In the genomic region with DNA sequence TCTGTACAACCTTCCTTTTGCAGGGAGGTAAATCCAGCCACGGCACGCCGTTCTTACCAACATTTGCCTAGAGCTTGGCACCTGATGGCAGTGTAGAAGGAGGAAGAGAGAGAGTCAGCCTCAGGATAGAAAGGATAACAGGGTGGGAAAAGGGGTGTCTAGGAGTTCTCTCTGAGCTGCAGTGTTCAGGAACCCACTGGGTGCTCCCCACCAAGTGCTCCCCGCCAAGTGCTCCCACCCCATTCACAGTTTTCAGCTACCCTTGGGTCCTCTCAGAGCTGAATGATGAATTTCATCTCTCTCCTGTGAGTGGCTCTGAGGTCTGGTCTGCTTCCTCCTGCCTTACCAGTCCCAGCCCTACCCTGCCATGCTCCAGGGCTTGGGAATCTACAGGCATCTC, we compare ENCODE assay signal across 8 mouse cellular contexts. TPM values are rescaled to one million over a fixed set of nuclear protein-coding genes. Genes with fewer than 3 reads are reported as not detected.
A peak's percentile ranks its signal among the peaks of the same experiment; 100 is the strongest.
DNase-seq lines count a peak whose midpoint lies in the region; ATAC-seq and TF ChIP-seq lines count a peak whose summit lies in the region.
"Had no signal": no experiment of that assay in that cellular context is flagged by ENCODE, and none has a peak within 500 bp of the region (broad histone marks: within the 10 kb centered on the region; RNA-seq: fewer than 3 reads in every experiment).

No protein-coding gene starts in this region.

- H3K4me2 ChIP-seq in forebrain, embryonic 15.5 days (replicated peaks) = peak overlapping the region; percentile 89
- H3K4me2 ChIP-seq in limb, embryonic 12.5 days = peak overlapping the region; percentile 88

- H3K9ac ChIP-seq in forebrain, embryonic 15.5 days (replicated peaks) = no peak overlapping the region
- no peak overlapping the region; the same call in 1 of the 2 replicates for H3K9ac ChIP-seq in limb, embryonic 12.5 days (replicated peaks)

- H3K36me3 ChIP-seq in forebrain, embryonic 15.5 days = no peaks in the 10 kb centered on the region
- no peaks in the 10 kb centered on the region for H3K36me3 ChIP-seq in limb, embryonic 12.5 days

- WGBS in lung, adult 2 months = 72% methylated on average over 4 of the region's 4 CpGs
- 70% methylated on average over 4 of the region's 4 CpGs for whole genome bisulfite sequencing in forebrain, embryonic 15.5 days
- 68% methylated on average over 4 of the region's 4 CpGs for WGBS in limb, embryonic 12.5 days
- WGBS in olfactory bulb, adult 2 months = 22% methylated on average over 4 of the region's 4 CpGs

- no peaks in the 10 kb centered on the region for H3K9me3 ChIP-seq in forebrain, embryonic 15.5 days
- H3K9me3 ChIP-seq in limb, embryonic 12.5 days = no peaks in the 10 kb centered on the region

- DNase-seq in lung, adult 2 months = no peak
- DNase-seq in lung, postnatal 4 days = no peak
- no peak for DNase-seq in adipocyte (ENCODE audit: low spot score)
- no peak for DNase-seq in spleen, postnatal 4 days (ENCODE audit: low spot score in 2 of 2)

- no peak for ATAC-seq in forebrain, embryonic 15.5 days (replicated peaks)
- no peak for ATAC-seq in limb, embryonic 12.5 days (ENCODE audit: insufficient number of reproducible peaks, insufficient read depth, low FRiP score, low TSS enrichment, low read depth)

- no peak for TF ChIP-seq POLR2A in lung, adult 2 months (IDR thresholded peaks at IDR 0.05; ENCODE audit: borderline replicate concordance, extremely low read depth, low read depth, low read length)
- TF ChIP-seq POLR2A in olfactory bulb, adult 2 months (IDR thresholded peaks at IDR 0.05; ENCODE audit: insufficient read depth, low read depth, low read length) = no peak

- no peak for TF ChIP-seq CTCF in lung, adult 2 months (IDR thresholded peaks at IDR 0.05; ENCODE audit: insufficient read depth, low read length)
- no peak for TF ChIP-seq CTCF in olfactory bulb, adult 2 months (IDR thresholded peaks at IDR 0.05; ENCODE audit: insufficient read depth, low read depth, low read length)

- no peaks in the 10 kb centered on the region for H3K27me3 ChIP-seq in forebrain, embryonic 15.5 days
- peaks cover 28% of the 10 kb centered on the region for H3K27me3 ChIP-seq in limb, embryonic 12.5 days

- H3K4me1 ChIP-seq in lung, adult 2 months (ENCODE audit: control insufficient read depth, insufficient read depth, low read length) = peaks cover 2% of the 10 kb centered on the region; the same call in 1 of the 2 replicates
- peaks cover 32% of the 10 kb centered on the region for H3K4me1 ChIP-seq in forebrain, embryonic 15.5 days
- peaks cover 26% of the 10 kb centered on the region for H3K4me1 ChIP-seq in limb, embryonic 12.5 days (replicated peaks)
- peaks cover 50% of the 10 kb centered on the region for H3K4me1 ChIP-seq in olfactory bulb, adult 2 months (ENCODE audit: control insufficient read depth, insufficient read depth, low read length)

- peak overlapping the region; percentile 79 for H3K4me3 ChIP-seq in lung, adult 2 months (replicated peaks; ENCODE audit: extremely low read depth, low read depth, low read length)
- peak overlapping the region; percentile 79 for H3K4me3 ChIP-seq in forebrain, embryonic 15.5 days
- H3K4me3 ChIP-seq in limb, embryonic 12.5 days (replicated peaks) = peak overlapping the region; percentile 67; the same call in 1 of the 2 replicates
- H3K4me3 ChIP-seq in olfactory bulb, adult 2 months (ENCODE audit: insufficient read depth, low read depth, low read length) = peak overlapping the region; percentile 76

- no peak overlapping the region for H3K27ac ChIP-seq in forebrain, embryonic 15.5 days (replicated peaks)
- H3K27ac ChIP-seq in limb, embryonic 12.5 days = no peak overlapping the region
- H3K27ac ChIP-seq in olfactory bulb, adult 2 months (ENCODE audit: insufficient read depth, low read depth, low read length) = peak overlapping the region; percentile 99

RNA-seq across cellular contexts. Expression of gene Sirpa, which starts 1.9 kb away (rescaled TPM):
- polyA plus RNA-seq in lung, adult 2 months (2012; rRNA removed) = 78.2 and 94.2 TPM in 2 replicates
- 26.7 and 28.5 TPM in 2 replicates for polyA plus RNA-seq in forebrain, embryonic 15.5 days (2015; fragmentation: Nextera tagmentation; extraction: Ambion mirVana)
- polyA plus RNA-seq in limb, embryonic 12.5 days (2016; fragmentation: Nextera tagmentation; extraction: Ambion mirVana) = 17.0 and 17.8 TPM in 2 replicates
- polyA plus RNA-seq in olfactory bulb, adult 2 months (2012; ENCODE audit: insufficient read depth, insufficient read length, low replicate concordance, missing spikeins) = not detected in 2 replicates

RNA-seq across cellular contexts. Expression of gene F830045P16Rik, which starts 58.2 kb away (rescaled TPM):
- not detected in 2 replicates for polyA plus RNA-seq in lung, adult 2 months (2012; rRNA removed)
- not detected in 2 replicates for polyA plus RNA-seq in forebrain, embryonic 15.5 days (2015; fragmentation: Nextera tagmentation; extraction: Ambion mirVana)
- polyA plus RNA-seq in limb, embryonic 12.5 days (2016; fragmentation: Nextera tagmentation; extraction: Ambion mirVana) = not detected in 2 replicates
- polyA plus RNA-seq in olfactory bulb, adult 2 months (2012; ENCODE audit: insufficient read depth, insufficient read length, low replicate concordance, missing spikeins) = not detected in 2 replicates
- polyA plus RNA-seq: urinary bladder, adult 2 months had no signal
